Comparison of ENCODE assay signal across 19 mouse cellular contexts in the genomic region with DNA sequence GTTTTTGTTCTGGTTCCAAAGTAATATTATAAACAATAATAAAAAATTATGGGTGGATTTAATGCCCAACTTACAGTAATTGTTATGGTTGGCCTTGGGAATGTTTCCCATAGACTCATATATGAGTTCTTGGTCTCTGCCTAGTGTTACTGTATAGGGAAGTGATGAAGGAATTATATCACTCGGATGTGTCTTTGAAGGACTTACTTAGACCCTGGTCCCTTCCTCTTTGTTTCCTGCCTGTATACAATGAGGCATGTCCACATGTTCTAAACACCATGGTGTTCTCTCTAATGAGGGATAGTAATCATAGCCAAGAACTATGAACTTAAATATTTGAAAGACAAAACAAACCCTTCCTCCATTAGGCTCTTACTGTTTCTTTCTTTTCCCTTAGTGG.
"Had no signal": no experiment of that assay in that cellular context is flagged by ENCODE, and none has a peak within 500 bp of the region (broad histone marks: within the 10 kb centered on the region; RNA-seq: fewer than 3 reads in every experiment).

No protein-coding gene starts in this region.

- H3K27ac ChIP-seq: liver, embryonic 14.5 days; midbrain, embryonic 10.5 days; midbrain, embryonic 12.5 days; neural tube, embryonic 13.5 days; neural tube, embryonic 15.5 days had no signal

- H3K4me2 ChIP-seq: midbrain, embryonic 12.5 days; neural tube, embryonic 13.5 days; neural tube, embryonic 15.5 days had no signal

- H3K9me3 ChIP-seq: midbrain, embryonic 10.5 days; midbrain, embryonic 12.5 days; neural tube, embryonic 13.5 days; neural tube, embryonic 15.5 days had no signal

- DNase-seq: lung, adult 2 months; lung, postnatal 14 days; lung, postnatal 4 days; midbrain, embryonic 14.5 days; retina, postnatal 1 day; right cerebral cortex, adult 18-20 months; right cerebral cortex, postnatal 25 days; right cerebral cortex, postnatal 4 days; spleen, adult 18-20 months; thymus, adult 18-20 months; thymus, postnatal 14 days; thymus, postnatal 36 days had no signal

- ATAC-seq: midbrain, embryonic 16.5 days had no signal

- H3K4me3 ChIP-seq: midbrain, embryonic 10.5 days; midbrain, embryonic 12.5 days; myocyte; neural tube, embryonic 13.5 days; neural tube, embryonic 15.5 days had no signal

- H3K4me1 ChIP-seq: midbrain, embryonic 10.5 days; midbrain, embryonic 12.5 days; neural tube, embryonic 13.5 days; neural tube, embryonic 15.5 days had no signal

- H3K36me3 ChIP-seq: midbrain, embryonic 10.5 days; midbrain, embryonic 12.5 days; neural tube, embryonic 13.5 days; neural tube, embryonic 15.5 days had no signal

- H3K27me3 ChIP-seq: midbrain, embryonic 12.5 days; neural tube, embryonic 13.5 days; neural tube, embryonic 15.5 days had no signal

- H3K9ac ChIP-seq: liver, embryonic 14.5 days; midbrain, embryonic 12.5 days; neural tube, embryonic 13.5 days; neural tube, embryonic 15.5 days had no signal
